Mouse (Mus musculus): ENCODE data around the gene Lipt2. TPM values are rescaled to one million over a fixed set of nuclear protein-coding genes. Genes with fewer than 3 reads are reported as not detected.

The Lipt2 gene
- 1 to 10 TPM; 2.4 to 3.6 TPM for total RNA-seq (2023)

GRCm38 (mm10) chr7:100159105-100159841 lies at the start of gene Lipt2:
Gene Lipt2, plus strand, starts transcription at chr7:100159277.

DNA sequence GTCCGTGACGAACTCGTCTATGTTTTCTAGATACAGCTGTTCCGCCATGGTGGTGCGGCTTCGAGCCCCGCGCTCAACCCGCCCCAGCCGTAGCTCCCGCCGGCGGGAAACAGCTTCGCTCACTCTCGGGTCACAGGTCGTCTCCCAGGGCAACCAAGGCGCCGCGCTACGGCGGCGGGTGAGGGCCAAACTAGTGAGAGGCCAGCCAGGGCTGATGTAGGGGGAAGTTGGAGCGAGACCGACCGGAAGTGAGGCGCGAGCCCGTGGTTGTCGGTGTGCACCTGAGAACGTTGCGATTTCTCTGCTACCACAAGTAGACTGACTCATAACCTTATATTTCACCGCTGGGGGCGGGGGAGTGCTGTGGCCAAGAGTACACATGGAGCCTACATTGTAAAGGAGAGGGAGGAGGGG lies 37.7 kb upstream of the Lipt2 start, which contains the start of gene Pold3:
TSS of gene Pold3 (minus strand) at position 190 of the 414 bp plus-strand sequence.

GRCm38 (mm10) chr7:100176269-100176668 lies 17.2 kb downstream of the Lipt2 start, which contains the start of gene Kcne3:
Gene Kcne3, plus strand, starts transcription at chr7:100176502.

Other genes starting within 250 kb of the Lipt2 start
- 10 to 100 TPM; 32.1 to 32.5 TPM for gene Rnf169, start 178.8 kb upstream of the Lipt2 start, total RNA-seq (2023)
- gene Chrdl2, start 153.1 kb upstream of the Lipt2 start, total RNA-seq (2023), result not detected
- 10 to 100 TPM; 51.5 to 56.0 TPM for gene Pold3, start 37.7 kb upstream of the Lipt2 start, total RNA-seq (2023)
- gene Kcne3, start 17.2 kb downstream of the Lipt2 start, total RNA-seq (2023), result not detected
- gene Pgm2l1, start 68.1 kb downstream of the Lipt2 start, total RNA-seq (2023), result 10 to 100 TPM; 28.4 to 35.0 TPM
- 1 to 10 TPM in 1 of 2 experiments, under 1 TPM in 1; 0.47 to 1.2 TPM for gene P4ha3, start 126.2 kb downstream of the Lipt2 start, total RNA-seq (2023)
- 10 to 100 TPM; 73.5 to 77.0 TPM for gene C2cd3, start 213.0 kb downstream of the Lipt2 start, total RNA-seq (2023)
- 10 to 100 TPM; 50.6 to 54.5 TPM for gene Ppme1, start 213.0 kb downstream of the Lipt2 start, total RNA-seq (2023)